Comparison of ENCODE assay signal across 9 mouse cellular contexts in the genomic region with DNA sequence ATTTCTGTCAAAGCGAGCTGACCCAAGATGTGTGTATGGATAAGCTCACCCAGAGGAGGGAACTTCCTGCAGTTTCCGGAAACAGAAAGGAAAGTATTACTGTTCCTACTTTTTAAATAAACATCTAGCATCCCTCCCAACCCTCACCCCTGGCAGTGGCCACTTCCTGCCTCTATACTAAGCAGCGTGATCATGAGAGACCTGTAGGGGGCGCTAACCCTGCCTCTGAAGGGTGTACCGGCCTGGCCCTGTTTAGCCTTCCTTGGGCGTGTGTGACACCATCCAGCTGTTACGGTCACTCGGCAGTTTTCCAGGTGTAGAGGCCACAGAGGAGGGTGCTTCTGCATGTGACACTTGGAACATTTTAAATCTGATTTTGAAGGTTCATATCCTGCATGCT.
A peak's percentile ranks its signal among the peaks of the same experiment; 100 is the strongest.
DNase-seq lines count a peak whose midpoint lies in the region; ATAC-seq and TF ChIP-seq lines count a peak whose summit lies in the region.
"Had no signal": no experiment of that assay in that cellular context is flagged by ENCODE, and none has a peak within 500 bp of the region (broad histone marks: within the 10 kb centered on the region; RNA-seq: fewer than 3 reads in every experiment).

No protein-coding gene starts in this region.

- TF ChIP-seq CTCF in intestine, postnatal 0 days (IDR thresholded peaks at IDR 0.05; ENCODE audit: low read depth), result peak; percentile 40

- WGBS in intestine, postnatal 0 days, result 50% methylated on average over 8 of the region's 8 CpGs
- WGBS in intestine, embryonic 15.5 days, result 57% methylated on average over 8 of the region's 8 CpGs
- WGBS in lung, embryonic 15.5 days, result 36% methylated on average over 8 of the region's 8 CpGs
- 74% methylated on average over 8 of the region's 8 CpGs for WGBS in midbrain, embryonic 11.5 days

- no peaks in the 10 kb centered on the region for H3K9me3 ChIP-seq in intestine, postnatal 0 days (ENCODE audit: control insufficient read depth)
- no peaks in the 10 kb centered on the region for H3K9me3 ChIP-seq in intestine, embryonic 15.5 days
- no peaks in the 10 kb centered on the region for H3K9me3 ChIP-seq in lung, embryonic 15.5 days
- H3K9me3 ChIP-seq in midbrain, embryonic 11.5 days (ENCODE audit: control insufficient read depth, low read length), result no peaks in the 10 kb centered on the region

- H3K9ac ChIP-seq in intestine, postnatal 0 days (ENCODE audit: low read depth, low read length), result no peak overlapping the region
- no peak overlapping the region for H3K9ac ChIP-seq in intestine, embryonic 15.5 days
- H3K9ac ChIP-seq in lung, embryonic 15.5 days, result no peak overlapping the region
- no peak overlapping the region for H3K9ac ChIP-seq in midbrain, embryonic 11.5 days (ENCODE audit: low read length)

- no peak overlapping the region for H3K4me2 ChIP-seq in intestine, postnatal 0 days (replicated peaks; ENCODE audit: low read depth)
- no peak overlapping the region for H3K4me2 ChIP-seq in intestine, embryonic 15.5 days (replicated peaks)
- H3K4me2 ChIP-seq in lung, embryonic 15.5 days, result no peak overlapping the region
- H3K4me2 ChIP-seq in midbrain, embryonic 11.5 days, result no peak overlapping the region

- no peak for ATAC-seq in intestine, postnatal 0 days
- ATAC-seq in intestine, embryonic 15.5 days, result no peak
- peak; percentile 57; the same call in 1 of the 2 replicates for ATAC-seq in lung, embryonic 15.5 days (ENCODE audit: borderline replicate concordance, extremely low read depth, low FRiP score, low TSS enrichment)
- ATAC-seq in midbrain, embryonic 11.5 days (ENCODE audit: low FRiP score), result no peak

- no peak overlapping the region for H3K4me3 ChIP-seq in intestine, postnatal 0 days (ENCODE audit: low read depth, low read length)
- H3K4me3 ChIP-seq in intestine, embryonic 15.5 days (replicated peaks), result no peak overlapping the region
- no peak overlapping the region for H3K4me3 ChIP-seq in lung, embryonic 15.5 days
- H3K4me3 ChIP-seq in midbrain, embryonic 11.5 days (ENCODE audit: low read depth, low read length), result no peak overlapping the region
- H3K4me3 ChIP-seq: erythroblast, embryonic 14.5 days had no signal

- peak; percentile 12 for DNase-seq in right cerebral cortex, postnatal 14 days
- DNase-seq in right cerebral cortex, postnatal 25 days, result no peak
- DNase-seq in frontal cortex, postnatal 14 days (ENCODE audit: low spot score in 2 of 2), result no peak
- DNase-seq in midbrain, embryonic 11.5 days (ENCODE audit: low spot score, missing footprints), result no peak
- DNase-seq: kidney, adult 18-20 months had no signal

- no peak overlapping the region for H3K27ac ChIP-seq in intestine, postnatal 0 days (ENCODE audit: low read depth, low read length)
- H3K27ac ChIP-seq in intestine, embryonic 15.5 days, result no peak overlapping the region
- no peak overlapping the region for H3K27ac ChIP-seq in lung, embryonic 15.5 days
- H3K27ac ChIP-seq in midbrain, embryonic 11.5 days (ENCODE audit: low read depth, low read length), result no peak overlapping the region

- no peaks in the 10 kb centered on the region for H3K36me3 ChIP-seq in intestine, postnatal 0 days (ENCODE audit: control insufficient read depth, insufficient read depth)
- no peaks in the 10 kb centered on the region for H3K36me3 ChIP-seq in intestine, embryonic 15.5 days
- no peaks in the 10 kb centered on the region for H3K36me3 ChIP-seq in lung, embryonic 15.5 days
- H3K36me3 ChIP-seq in midbrain, embryonic 11.5 days (ENCODE audit: control insufficient read depth, insufficient read depth, low read length), result no peaks in the 10 kb centered on the region

- H3K4me1 ChIP-seq in intestine, postnatal 0 days (replicated peaks; ENCODE audit: control insufficient read depth, insufficient read depth, low read length), result no peaks in the 10 kb centered on the region
- no peaks in the 10 kb centered on the region for H3K4me1 ChIP-seq in intestine, embryonic 15.5 days (replicated peaks)
- no peaks in the 10 kb centered on the region for H3K4me1 ChIP-seq in lung, embryonic 15.5 days
- no peaks in the 10 kb centered on the region for H3K4me1 ChIP-seq in midbrain, embryonic 11.5 days (ENCODE audit: control insufficient read depth, insufficient read depth, low read length)

- no peaks in the 10 kb centered on the region for H3K27me3 ChIP-seq in intestine, postnatal 0 days (replicated peaks; ENCODE audit: control insufficient read depth, insufficient read depth, low read length)
- no peaks in the 10 kb centered on the region for H3K27me3 ChIP-seq in intestine, embryonic 15.5 days (replicated peaks)
- no peaks in the 10 kb centered on the region for H3K27me3 ChIP-seq in lung, embryonic 15.5 days
- no peaks in the 10 kb centered on the region for H3K27me3 ChIP-seq in midbrain, embryonic 11.5 days (ENCODE audit: control insufficient read depth, insufficient read depth, low read length)
